Mouse (Mus musculus) ovary, postnatal 14 days (tissue): ENCODE measurements around the gene Rps6ka1.

ENCODE experiments used
- DNase-seq: peaks from one replicate; pipeline ENCODE4 v3.0.0; 2022; ENCODE audit warnings: low spot score

The Rps6ka1 gene

DNA sequence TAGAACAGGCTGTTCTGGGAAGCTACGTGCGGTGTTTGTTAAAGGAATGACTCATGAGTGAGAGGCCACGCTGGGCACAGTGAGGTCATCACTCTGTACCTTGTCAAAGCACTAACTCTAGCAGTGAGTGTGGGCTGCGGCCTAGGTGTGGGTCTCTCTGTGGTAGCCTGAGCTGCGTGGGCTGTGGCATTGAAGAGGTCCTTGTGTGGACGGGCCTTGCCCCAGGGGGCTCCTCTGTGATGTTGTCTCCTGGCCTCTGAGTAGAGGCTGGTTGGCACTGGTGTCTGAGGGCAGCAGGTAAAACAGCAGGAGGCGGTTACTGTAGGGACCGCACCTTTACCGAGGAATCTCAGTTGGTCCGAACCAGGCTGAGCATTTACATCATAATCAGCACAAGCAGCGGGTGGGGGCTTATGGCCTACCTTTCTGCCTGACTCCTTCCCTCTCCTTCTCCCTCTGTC lies 9.9 kb upstream of the Rps6ka1 start:
- DNase-seq, result no peak

DNA sequence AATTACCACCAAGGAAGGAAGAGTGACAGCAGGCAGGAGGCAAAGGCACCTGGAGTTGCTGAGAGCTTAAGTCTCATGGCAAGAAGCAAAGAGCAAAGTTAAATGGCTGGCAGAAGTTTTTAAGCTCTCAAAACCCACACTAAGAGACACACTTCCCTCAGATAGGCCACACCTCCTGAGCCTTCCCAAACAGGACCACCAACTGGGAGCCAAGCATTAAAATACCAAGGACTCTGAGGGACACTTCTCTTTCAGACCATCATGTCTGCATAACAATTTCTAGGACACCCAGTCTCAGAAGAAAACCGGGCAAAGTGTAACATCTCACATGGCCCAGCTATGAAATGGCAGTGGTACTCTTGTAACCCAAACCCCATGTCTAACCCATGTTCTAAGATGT lies 9.4 kb upstream of the Rps6ka1 start:
- no peak for DNase-seq

DNA sequence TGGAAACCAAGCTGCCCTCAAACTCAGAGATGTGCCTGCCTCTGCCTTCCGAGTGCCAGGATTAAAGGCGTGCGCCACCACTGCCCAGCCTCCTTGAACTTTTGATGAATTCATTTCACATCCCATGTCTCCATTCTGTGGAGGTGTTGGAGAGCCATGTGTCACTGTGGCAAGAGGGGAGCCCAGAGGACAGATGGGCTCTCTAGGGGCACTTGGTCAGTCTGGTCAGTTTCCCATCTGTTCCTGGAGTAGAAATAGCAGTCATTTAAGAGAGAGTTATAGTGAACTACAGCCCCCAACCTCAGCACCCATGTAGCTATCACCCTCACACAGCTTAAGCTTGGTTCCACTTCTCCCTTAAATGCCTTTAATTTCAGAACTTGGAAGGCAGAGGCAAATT lies 8.4 kb upstream of the Rps6ka1 start:
- DNase-seq, result no peak

DNA sequence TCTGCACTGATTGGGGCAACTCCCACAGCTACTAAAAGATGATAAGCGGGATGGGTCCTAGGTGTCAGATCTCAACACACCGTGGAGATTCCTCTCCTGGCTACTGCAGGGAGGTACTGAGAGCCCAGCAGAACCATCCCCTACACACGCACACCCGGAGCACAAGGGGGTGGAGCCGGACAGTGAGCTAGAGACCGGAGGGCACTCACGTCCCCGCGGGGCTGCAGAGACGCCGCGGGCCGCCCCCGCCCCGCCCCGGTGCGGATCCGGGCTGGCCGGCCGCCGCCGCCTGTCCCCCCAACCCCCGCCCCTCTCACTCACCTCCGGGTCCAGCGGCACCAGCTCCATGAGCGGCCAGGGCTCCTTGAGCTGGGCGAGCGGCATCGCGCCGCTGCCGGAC lies 348 bp downstream of the Rps6ka1 start:
- no peak for DNase-seq

DNA sequence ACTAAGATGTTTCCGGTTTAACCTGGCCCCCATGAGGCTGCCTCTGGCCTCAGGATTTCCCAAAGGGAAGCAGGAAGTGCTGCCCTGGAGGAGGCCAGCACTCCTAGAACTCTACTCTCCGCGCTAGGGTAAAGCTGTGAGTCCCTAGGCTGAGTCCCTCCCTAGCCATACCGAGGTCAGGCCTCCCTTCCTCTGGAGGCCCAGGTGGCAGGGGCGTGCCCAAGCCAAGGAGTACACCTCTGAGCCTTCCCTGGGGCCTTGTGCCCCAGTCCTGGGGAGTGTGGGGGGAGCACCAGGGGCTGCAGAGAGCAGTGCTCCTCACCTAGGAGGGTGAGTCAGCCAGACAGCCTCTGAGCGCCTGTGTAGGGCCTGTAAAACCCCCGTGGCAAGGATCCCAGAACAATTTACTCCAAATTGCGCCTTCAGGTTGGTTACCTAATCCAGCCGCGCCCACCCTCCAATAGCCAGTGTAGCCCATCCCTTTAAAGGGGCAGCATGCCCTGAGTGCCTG lies 1.6 kb downstream of the Rps6ka1 start:
- DNase-seq, result peak; percentile 26

DNA sequence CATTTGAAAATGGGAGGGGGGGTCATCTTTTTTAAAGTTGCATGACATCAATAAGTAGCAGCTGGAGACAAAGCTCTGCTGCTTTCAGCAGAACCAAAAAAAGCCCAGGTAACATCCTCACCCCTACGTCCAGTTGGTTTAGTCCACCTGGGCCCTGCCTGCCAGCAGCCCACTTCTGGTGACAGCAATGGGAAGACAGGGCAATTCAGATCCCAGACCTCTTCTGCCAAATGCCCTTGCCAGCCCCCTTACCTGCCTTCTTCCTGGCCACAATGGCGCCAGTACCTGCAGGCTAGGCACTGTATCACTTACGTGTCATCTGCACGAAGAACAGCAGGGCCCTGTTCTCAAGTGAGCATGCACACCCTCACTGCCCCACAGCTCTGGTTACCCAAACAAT lies 2.3 kb downstream of the Rps6ka1 start:
- no peak for DNase-seq

DNA sequence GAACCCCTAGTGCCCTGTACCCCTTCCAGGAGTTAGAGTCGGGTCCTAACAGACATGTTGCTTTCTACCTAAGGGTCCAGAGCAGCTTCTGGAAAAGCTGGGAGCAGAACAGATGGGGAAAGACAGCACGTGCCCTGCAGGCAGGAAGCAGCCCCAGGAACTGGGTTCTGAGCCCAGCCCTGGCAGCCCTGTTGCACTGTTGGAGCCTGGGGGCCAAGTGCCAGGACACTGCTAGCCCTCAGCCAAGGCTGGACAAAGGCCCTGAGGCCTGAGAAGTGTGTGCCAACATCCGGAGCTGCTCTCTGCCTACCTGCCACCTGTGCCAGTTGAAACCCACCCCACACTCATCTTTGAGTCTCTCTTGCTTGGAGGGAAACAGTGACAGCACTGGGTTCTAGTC lies 2.7 kb downstream of the Rps6ka1 start:
- DNase-seq, result no peak

DNA sequence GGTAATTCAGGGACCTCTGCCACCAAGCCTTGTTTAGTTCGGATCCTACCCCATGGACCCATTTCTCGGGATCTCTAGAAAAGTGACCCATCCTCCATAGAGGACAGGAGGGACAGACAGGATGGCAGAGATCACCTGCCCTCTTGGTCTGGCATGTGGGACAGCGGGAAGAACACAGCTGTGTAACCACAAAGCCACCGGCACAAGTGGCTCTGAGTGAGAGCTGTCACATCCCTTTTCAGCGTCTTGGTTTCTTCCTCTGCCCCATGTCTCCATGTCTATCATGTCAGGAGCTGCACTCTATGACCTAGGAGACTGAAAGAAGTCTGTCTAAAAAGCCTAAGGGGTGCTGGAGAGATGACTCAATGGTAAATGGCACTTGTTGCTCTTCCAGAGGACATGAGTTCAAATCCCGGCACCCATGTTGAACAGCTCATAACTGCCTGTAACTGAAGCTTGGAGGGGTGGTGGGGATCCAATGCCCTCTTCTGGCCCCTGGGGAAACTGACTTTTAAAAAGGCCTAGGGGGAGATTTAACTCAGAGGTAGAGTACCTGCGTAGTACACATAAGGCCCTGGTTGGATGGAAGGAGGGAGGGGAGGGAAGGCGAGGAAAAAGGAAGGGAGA lies 3.4 kb downstream of the Rps6ka1 start:
- DNase-seq, result no peak

DNA sequence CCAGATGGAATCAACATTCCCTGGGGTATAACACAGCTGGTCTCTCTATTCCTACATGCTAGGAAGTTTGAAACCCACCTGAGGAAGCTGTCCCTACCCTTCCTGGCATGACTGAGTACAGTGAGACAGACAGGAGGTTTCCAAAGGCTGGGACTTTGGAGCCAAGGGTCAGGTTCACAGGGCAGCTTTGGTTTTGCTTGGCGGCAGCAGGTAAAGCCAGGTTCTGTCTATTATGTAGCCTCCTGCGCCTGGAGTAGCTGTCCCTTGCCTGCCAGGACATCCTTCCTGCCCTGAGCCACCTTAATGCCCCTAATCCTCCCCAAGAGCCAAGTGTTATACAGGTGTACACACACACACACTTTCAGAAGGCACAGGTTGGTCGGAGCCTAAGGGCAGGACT lies 5.7 kb downstream of the Rps6ka1 start:
- DNase-seq, result no peak

DNA sequence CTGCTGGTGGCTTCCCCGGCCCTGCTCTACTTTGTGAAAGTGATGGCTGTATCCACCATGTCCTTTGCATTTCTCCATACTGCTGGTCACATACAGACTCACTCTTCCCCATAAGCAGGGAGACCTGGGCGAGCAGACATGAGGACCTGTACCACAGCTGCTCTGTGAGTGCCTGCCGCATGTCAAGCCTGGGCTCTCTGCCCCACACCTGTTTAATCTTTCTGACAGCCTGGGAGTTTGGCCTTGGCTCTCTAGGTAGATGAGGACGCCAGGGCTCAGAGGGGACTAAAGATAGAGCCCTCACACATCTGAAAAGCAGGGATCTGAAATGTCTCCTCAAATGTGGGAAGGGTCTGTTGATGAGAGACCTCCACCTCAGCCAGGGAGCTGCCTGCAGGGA lies 6.2 kb downstream of the Rps6ka1 start:
- DNase-seq, result no peak

DNA sequence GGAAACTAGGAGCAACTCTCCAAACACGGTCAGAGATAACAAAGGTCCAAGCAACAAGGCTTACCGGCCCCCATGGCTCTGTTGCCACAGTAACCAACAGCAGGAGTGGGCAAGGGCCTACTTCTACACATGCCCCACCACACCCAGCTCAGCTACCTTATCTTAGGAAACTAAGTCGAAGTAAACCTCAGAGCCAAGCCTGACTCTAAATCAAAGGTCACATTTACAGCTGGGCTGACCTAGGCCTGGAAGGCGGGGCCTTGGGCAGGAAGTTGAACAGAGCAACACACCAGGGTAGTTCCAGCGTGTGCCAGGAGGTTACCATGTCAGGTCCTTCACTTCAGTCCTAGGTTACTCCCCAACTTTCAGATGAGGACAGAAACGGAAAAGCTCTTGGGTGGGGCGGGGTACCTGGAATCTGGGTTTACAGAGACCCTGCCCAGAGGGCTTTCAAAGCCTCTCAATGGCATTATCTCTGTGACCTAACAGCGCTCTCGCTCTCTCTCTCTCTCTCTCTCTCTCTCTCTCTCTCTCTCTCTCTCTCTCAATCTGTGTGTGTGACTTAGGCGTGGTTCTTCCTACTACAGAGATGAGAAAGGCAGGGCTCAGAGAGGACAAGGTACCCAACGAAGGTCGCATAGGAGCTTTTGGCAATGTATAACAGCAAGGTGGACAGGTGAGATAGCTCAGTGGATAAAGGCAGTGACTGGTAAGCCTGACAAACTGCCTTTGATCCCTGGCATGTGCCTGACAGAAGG lies 8.3 kb downstream of the Rps6ka1 start:
- DNase-seq, result no peak

DNA sequence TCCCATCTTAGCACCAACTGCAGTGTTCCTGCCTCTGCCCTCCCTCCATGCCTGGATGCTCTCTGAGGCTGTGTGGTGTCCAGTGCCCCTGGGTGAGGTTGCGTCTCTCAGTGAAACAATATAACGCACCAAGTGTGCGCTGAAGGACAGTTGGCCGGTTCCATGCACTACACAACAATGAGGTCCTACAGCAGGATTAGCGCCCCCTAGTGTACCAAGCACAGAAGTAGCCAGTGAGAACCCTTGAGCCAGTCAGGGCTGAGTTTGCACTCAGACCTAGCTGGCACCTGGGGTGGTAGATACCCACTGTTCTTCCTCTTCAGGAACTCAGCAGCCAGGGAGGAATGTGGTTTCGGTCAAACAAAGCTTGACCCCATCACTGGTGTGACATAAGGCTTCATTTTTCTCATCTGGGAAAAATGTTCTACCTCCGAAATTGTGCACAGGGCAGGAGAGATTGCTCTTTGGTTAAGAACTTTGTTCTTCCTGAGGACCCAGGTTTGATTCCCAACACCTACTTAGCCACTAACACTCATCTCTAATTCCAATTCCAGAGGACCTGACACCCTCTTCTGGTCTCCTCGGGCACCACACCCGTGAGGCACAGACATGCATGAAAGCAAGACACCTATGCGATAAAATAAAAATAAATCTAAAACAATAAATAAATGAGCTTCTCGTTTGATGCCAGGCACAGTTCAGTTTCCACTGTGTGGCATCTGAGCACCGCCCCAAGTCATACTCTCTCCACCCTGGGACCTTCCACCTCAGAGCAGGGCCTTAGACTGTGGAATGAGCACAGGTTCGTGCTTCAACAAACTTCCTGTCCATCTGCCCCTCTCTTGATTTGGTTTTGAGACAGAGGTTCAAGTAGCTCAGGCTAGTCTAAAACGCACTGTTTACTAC lies 9.5 kb downstream of the Rps6ka1 start:
- DNase-seq, result no peak

DNA sequence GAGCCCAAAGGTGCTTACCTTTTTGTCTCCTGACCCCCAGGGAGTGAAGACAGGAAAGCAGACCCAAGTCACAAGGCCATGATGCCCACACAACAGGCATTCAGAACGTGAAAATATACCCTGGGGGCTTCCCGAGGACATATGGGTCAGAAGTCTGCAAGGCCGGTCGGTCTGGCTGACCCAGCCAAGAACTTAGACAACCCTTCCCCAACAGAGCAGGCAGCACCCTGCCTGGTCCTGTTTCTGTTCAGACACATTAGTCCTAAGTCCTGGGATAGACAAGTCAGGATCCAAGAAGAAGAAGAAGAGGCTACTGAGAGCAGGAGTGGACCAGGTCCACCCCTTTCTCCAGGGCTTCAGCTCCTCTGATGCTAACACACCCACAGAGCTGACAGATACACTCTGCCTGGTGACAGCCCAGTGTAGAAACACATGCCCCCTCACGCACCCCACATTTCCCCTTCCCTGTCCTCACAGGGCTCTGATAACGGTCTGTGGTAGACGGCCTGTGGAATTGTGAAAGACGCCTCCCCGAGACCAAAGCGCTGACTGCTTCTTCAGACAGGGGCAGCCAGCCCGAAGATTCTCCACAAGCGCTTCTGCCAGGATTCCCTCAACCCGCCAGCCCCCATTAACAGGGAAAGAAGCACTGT lies 12.6 kb downstream of the Rps6ka1 start:
- DNase-seq, result no peak

DNA sequence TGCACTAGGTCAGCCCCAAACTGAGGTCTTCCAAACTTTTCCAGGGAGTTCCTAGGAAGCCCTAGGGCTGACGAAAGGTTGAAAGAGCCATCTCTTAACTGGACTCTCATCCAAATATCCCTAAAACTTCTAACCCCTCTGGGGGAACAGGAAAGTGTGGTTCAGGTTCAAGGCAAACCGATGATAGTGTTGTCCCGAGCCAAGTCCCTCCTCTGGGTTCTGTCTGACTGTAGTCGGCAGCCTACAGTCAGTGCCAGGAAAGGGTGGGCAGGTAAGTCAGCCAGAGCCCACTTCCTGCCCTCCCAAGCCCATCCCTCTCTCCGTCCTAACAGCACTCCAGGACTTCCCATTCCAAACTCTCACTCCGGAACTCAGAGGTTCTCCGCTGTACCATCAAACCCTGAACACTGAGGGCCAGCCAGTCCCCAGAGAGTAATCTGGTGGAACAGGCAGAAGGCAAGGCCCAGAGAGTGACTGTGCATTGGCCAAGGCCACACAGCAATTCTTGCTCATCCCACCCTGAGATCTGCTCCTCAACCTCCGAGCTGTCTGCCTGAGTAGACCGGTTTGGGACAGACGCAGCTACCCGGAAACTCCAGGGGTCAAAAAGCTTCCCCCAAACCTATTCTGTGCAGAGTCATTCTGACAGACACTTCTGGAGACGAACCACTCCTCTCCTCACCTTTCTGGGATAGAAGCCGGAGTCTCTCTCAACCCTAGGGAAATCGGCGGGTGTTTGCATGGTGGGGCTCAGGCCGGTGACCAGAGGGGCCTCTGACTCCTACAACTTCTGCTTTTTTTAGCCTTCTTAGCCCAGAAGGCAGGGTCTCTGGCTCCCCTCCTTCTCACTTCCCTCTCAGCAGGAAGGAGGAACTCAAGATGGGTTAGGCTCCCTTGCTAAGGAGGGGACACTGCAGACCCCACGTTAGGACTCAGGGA lies 13.4 kb downstream of the Rps6ka1 start:
- DNase-seq, result no peak

DNA sequence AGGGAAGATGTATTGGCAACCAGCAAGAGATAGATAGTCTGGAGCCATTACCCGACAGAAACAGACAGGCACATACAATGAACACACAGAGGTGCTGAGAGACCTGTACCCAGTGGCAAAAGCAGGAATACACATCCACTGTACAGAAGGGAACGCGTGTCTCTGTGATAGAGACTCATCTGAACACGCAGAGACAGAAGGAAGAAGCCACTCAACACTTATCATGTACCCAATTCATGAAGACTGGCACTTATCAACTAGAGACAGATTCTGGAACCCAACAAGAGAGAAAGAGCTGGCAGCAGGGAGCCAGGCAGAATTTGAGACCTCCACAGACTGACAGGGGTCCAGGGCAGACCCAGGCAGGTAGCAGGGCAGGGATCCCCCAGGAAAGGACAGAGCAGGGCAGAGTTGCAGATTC lies 14.2 kb downstream of the Rps6ka1 start:
- DNase-seq, result no peak

DNA sequence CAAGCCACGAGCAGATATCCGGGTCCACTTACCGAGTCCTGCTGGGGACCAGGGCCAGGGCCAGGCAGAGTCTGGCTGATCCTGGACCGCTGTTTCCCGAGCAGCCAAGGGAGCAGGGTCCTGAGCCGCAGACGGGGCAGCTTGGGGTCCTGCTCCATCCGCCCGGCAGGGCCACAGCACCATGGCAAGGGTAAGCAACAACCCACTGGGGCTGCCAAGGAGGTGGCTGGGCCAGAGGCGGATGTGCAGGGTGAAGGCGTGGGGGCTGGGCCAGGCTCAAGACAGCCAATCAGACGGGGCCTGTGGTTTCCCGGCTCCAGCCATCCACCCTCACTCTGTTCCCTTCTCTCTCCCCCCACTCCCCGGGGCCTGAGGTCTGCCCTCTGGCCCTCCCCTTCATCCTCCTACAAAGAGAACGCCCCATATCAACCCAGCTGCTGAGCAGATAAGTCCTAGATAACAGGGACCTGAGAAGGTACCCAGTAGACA lies 14.7 kb downstream of the Rps6ka1 start:
- no peak for DNase-seq

DNA sequence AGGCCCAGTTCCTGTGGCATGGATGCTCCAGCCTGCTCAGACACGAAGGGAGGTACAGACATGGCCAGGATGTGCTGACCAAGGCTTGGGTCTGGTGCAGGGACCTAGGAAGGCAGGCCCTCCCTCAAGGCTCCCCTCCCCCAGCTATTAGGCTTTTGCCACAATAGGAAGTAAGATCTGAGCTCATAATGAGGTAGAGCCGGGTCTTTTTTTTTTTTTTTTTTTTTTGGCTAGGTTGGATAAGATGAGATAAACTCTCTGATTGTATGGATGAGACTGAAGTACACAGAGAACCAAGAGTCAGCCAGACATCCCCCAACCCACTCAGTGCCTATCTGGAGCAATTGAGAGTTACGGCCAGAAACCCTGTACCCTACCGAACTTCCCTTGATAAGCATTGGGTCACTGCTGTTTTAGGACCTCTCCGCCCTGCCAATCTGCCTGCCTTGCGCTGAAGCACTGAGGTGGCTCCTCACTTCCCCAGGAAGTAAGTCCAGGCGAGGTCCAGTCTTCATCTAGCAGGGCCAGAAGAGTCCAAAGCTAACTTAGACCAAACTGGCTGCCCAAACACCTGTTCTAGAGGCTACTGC lies 15.3 kb downstream of the Rps6ka1 start:
- DNase-seq, result no peak

DNA sequence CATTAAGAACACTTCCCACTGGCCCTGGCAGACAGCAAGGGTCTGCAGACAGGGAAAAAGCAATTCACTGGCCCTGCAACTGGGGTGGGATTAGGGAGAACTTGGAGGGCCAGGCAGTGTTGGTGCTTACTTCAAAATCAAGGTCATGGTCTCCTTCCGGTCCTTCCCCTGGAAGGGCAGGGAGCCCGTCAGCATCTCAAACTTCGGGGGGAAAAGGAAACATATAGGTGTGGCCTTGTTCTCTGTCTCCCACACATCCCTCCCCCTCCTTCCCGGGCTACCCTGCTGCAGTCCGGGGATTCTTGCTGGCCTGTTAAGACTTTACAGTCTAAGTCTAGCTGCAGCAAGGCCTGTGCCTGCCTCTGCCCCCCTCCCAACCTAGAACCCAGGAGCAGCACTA lies 22.4 kb downstream of the Rps6ka1 start:
- no peak for DNase-seq

DNA sequence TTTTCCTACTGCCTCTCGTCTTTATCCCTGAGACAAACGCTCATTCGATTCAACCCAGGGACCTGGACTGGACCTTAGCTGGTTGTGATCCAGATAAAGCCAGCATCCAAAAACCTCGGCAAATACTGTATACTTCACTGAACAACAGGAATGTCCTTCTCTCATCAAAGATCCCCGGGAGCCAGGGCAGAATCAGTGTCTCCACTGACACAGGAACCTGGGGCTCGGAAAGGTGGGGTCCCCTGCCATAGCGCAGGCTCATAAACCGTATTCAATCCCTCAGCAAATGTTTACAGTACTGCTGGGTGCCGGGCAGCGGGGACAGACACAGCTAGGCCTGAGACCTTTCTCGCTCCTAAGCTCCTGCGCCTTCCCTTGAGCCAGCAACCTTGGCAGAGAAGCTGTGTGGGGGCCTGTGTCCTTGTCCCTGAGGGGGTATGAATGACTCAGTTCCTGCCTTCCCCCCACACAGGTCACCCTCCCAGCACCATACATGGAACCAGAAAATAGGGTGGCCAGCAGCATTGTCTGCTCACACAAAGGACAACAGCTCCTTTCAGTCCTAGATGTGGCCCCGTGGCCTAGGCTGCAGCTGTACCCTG lies 23.1 kb downstream of the Rps6ka1 start:
- peak; percentile 13 for DNase-seq

DNA sequence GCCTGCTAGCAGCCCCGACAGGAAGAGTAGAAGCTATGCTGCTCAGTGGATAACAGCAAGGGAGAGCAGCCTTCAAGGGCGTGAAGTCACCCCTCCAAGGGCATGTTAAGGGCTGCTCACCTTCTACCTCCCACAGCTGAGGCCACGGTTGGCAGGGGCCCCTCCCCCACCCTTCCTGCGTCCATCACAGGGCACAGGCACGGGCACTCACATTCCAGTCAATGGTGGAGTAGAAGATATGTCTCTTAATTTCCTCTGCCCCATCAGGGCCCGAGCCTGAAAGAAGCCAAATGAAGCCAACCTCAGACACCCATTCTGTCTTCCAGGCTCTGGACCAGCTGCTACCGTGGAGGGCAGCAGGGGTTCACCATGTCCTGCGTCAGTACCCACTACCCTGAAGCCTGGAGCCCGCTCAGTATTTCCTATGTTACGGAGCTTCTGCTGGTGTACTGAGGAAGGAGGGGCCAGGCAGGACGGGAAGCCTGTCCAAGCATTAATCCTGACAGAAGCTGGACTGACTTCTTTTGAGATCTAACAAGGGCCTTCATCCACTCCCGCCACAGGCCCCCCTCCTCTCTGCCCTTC lies 23.7 kb downstream of the Rps6ka1 start:
- no peak for DNase-seq
